Mouse (Mus musculus) lung, postnatal 36 days (tissue): Measurements from ENCODE around the gene Tmem213.

Experiments used
- DNase-seq: peaks from one replicate; pipeline ENCODE4 v3.0.0; 2022; ENCODE audit warnings: mixed read lengths

Gene Tmem213

DNA sequence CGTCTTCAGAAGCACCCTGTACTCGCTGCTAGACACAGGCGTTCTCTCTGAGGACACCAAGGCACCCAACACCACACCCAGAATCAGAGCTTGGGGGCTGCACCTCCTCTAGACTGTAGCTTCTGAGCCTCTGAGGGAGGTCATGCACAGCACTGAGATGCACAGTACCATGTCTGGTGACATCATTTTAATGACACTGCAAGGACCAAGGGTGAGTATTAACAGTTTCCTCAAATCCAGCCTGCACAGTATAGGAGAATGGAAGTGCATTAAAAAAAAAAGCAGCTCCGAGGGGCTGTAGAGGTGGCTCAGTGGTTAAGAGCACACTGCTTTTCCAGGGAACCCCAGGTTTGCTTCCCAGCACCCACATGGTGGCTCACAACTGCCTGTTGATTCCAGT is 50.5 kb downstream of the Tmem213 start:
- no peak for DNase-seq

DNA sequence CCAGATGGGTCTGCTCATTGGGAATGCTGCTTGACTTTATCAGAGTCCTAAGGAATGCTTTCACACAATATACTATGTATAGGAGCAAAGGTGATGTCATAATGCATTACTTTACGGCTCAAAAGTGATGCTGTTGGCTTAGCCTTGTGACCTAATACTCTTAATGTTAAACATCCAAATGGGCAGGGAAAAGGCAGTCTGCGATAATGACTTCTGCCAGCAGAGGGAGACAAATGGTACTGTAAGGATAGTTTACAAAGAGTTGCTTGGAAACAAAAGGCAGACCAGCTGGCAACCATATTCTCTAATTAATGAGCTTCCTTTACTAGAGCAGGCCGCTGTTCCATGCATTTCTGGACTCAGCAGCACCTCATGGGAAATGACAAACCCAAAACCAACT is 51.0 kb downstream of the Tmem213 start:
- peak; percentile 97 for DNase-seq

DNA sequence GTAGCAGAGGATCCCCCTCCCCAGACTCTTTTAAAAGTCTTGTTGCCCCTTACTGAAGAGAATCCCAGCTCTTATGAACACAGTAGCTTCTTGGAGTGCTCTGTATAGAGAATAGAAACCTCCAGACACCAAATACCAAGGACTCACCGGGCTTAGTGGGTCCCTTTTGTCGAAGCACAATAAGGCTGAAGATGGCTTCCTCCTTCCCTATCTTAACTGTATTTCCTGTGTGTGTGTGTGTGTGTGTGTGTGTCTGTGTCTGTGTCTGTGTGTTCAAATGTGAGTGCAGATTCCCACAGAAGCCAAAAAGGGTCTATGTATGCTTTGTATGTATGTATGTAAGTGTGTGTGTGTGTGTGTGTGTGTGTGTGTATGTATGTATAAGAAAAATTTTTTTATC is 51.5 kb downstream of the Tmem213 start:
- no peak for DNase-seq

DNA sequence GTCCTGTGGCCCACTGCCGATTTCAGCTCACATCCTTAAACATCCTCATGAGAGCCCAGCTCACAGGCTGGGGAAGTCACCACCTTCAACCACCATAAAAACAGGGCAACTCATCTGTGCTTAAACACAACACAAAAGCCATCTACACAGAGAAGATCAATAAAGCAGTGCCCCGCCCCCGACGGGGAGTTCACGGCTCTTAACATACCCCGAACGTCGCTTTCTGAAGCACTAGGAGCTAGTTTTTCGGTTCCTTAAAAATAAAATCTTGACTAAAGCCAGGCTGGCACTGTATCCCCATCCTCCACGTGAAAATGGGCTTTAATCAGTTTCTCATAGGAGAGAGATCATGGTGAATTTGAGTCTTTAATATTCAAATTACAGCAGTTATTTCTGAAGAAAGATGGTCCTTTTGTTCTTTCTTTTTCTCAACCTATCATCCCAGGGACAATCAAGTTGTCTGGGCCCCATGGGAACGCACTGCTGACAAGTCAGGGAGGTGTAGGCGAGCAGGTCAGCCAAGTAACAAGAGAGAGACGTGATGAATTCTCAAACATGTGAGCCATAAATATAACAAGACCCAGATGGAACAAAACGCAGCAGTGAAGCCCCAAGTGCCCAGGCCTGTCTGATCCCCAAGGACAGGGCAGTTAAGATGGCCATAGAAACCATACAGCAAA is 53.9 kb downstream of the Tmem213 start:
- no peak for DNase-seq

DNA sequence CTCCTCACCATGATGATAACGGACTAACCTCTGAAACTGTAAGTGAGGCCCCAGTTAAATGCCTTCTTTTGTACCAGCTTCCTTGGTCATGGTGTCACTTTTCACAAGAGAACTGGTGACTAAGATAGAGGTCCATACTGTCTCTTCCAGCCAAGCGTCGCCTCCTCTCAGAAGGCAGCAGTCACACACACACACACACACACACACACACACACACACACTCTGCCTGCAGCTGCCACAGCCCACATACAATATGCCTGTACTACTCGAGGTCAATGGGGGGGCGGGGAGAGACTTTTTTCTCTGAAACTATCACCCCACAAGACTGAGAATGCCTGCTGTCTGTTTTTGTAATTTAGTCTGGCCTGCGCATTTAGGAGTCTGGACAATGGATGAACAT is 55.6 kb downstream of the Tmem213 start:
- no peak for DNase-seq

DNA sequence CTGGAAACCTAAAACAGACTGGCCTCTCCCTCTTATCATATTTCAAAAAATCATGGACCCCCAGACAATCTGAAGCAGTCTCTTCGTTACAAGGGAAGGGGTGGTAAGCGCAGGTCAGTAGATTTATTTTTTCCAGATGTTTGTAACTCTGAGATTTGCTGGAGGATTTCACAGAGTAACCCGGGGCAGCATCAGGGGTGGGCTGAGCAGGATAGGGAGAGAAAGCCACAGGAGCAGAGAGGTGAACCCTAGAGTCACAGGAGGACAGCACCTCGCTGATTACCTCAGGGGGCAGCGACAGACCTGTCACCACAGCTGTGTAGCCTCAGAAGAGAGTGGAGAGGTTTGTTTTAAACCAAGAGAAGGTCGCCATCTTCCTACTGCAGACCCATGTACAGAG is 56.3 kb downstream of the Tmem213 start:
- no peak for DNase-seq
